Mouse (Mus musculus): ENCODE results near the gene Spata18. TPM values are rescaled to one million over a fixed set of nuclear protein-coding genes. Genes with fewer than 3 reads are reported as not detected.

Spata18 gene
- polyA plus RNA-seq (2014; fragmentation: Nextera tagmentation; extraction: Ambion mirVana), result 0.10 and 0.12 TPM in 2 replicates

- ATAC-seq (ENCODE audit: low FRiP score), result peak; percentile 23; the same call in 1 of the 2 replicates
- H3K27me3 ChIP-seq (ENCODE audit: control insufficient read depth, insufficient read depth, low read length), result peaks cover 55% of the 10 kb centered on the region
- WGBS, result under 1% methylated on average over 57 of the region's 57 CpGs
- DNase-seq (ENCODE audit: low spot score, missing footprints), result peak; percentile 96
- peaks cover 22% of the 10 kb centered on the region for H3K4me1 ChIP-seq (ENCODE audit: control insufficient read depth, insufficient read depth, low read length)
- H3K4me3 ChIP-seq (ENCODE audit: low read depth, low read length), result peak within 1 kb of the TSS; percentile 45
- H3K9me3 ChIP-seq (ENCODE audit: control insufficient read depth, low read length), result no peaks in the 10 kb centered on the region
- peak within 1 kb of the TSS; percentile 91 for H3K4me2 ChIP-seq
- no peaks in the 10 kb centered on the region for H3K36me3 ChIP-seq (ENCODE audit: control insufficient read depth, insufficient read depth, low read length)
- H3K9ac ChIP-seq (ENCODE audit: low read length), result peak within 1 kb of the TSS; percentile 36
- H3K27ac ChIP-seq (ENCODE audit: low read depth, low read length), result no peak within 1 kb of the TSS
These were observed at the start of gene Spata18 for GRCm38 (mm10) chr5:73651061-73651854. TSS of gene Spata18 (plus strand) at chr5:73651379.

GRCm38 (mm10) chr5:73602865-73603264, 48.3 kb upstream of the Spata18 start:
- H3K36me3 ChIP-seq (ENCODE audit: control insufficient read depth, insufficient read depth, low read length), result no peaks in the 10 kb centered on the region
- WGBS, result 82% methylated on average over 3 of the region's 3 CpGs

GRCm38 (mm10) chr5:73604542-73604941, 46.6 kb upstream of the Spata18 start:
- no peak for ATAC-seq (ENCODE audit: low FRiP score)
- Histone ChIP-seq H3K9me3 (ENCODE audit: control insufficient read depth, low read length) (no peaks in the 10 kb centered on the region), H3K4me1 (ENCODE audit: control insufficient read depth, insufficient read depth, low read length) (no peaks in the 10 kb centered on the region), H3K4me2 (no peak overlapping the region), H3K4me3 (ENCODE audit: low read depth, low read length) (no peak overlapping the region), H3K9ac (ENCODE audit: low read length) (no peak overlapping the region), H3K27ac (ENCODE audit: low read depth, low read length) (no peak overlapping the region), H3K36me3 (ENCODE audit: control insufficient read depth, insufficient read depth, low read length) (no peaks in the 10 kb centered on the region), H3K27me3 (ENCODE audit: control insufficient read depth, insufficient read depth, low read length) (no peaks in the 10 kb centered on the region)
- DNase-seq (ENCODE audit: low spot score, missing footprints), result no peak
- 87% methylated on average over 6 of the region's 6 CpGs for WGBS

More at GRCm38 (mm10) chr5:73602865-73603264, 48.3 kb upstream of the Spata18 start:
- no peak for ATAC-seq (ENCODE audit: low FRiP score)
- H3K27me3 ChIP-seq (ENCODE audit: control insufficient read depth, insufficient read depth, low read length), result no peaks in the 10 kb centered on the region
- no peak overlapping the region for H3K4me2 ChIP-seq
- H3K4me1 ChIP-seq (ENCODE audit: control insufficient read depth, insufficient read depth, low read length), result 0 out of 2 replicates have a peak, but pooled peaks cover 2% of the 10 kb centered on the region
- H3K9ac ChIP-seq (ENCODE audit: low read length), result no peak overlapping the region
- no peak overlapping the region for H3K27ac ChIP-seq (ENCODE audit: low read depth, low read length)
- no peak for DNase-seq (ENCODE audit: low spot score, missing footprints)
- no peaks in the 10 kb centered on the region for H3K9me3 ChIP-seq (ENCODE audit: control insufficient read depth, low read length)
- no peak overlapping the region for H3K4me3 ChIP-seq (ENCODE audit: low read depth, low read length)

DNA sequence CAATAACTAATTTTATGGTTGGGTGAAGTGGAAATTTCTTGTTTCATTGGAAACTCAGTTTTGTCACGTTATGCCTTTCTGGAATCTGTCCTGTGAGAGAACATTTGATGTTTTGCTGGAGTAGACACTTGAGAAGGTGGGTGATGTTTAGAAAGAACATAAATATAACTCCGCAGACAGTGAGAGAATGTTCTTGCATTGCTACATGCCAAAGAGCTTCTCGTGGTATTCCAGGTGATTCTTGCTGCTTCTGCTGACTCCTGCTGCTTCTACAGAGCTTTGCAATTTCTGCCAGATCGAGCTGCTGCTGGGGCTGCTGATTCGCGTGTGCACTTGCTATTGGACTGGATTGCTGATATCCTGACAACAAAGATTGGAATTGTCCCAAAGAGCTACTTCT, 46.2 kb upstream of the Spata18 start:
- no peak overlapping the region for H3K27ac ChIP-seq (ENCODE audit: low read depth, low read length)
- ATAC-seq (ENCODE audit: low FRiP score), result no peak
- no peaks in the 10 kb centered on the region for H3K36me3 ChIP-seq (ENCODE audit: control insufficient read depth, insufficient read depth, low read length)
- H3K27me3 ChIP-seq (ENCODE audit: control insufficient read depth, insufficient read depth, low read length), result no peaks in the 10 kb centered on the region
- no peaks in the 10 kb centered on the region for H3K9me3 ChIP-seq (ENCODE audit: control insufficient read depth, low read length)
- no peaks in the 10 kb centered on the region for H3K4me1 ChIP-seq (ENCODE audit: control insufficient read depth, insufficient read depth, low read length)
- no peak overlapping the region for H3K9ac ChIP-seq (ENCODE audit: low read length)
- 84% methylated on average over 6 of the region's 6 CpGs for WGBS
- H3K4me3 ChIP-seq (ENCODE audit: low read depth, low read length), result no peak overlapping the region
- no peak overlapping the region for H3K4me2 ChIP-seq
- DNase-seq (ENCODE audit: low spot score, missing footprints), result no peak

GRCm38 (mm10) chr5:73611071-73611470, 40.1 kb upstream of the Spata18 start:
- no peak for ATAC-seq (ENCODE audit: low FRiP score)
- H3K27ac ChIP-seq (ENCODE audit: low read depth, low read length), result no peak overlapping the region
- H3K9me3 ChIP-seq (ENCODE audit: control insufficient read depth, low read length), result 0 out of 2 replicates have a peak, but pooled peaks cover 3% of the 10 kb centered on the region
- no peak overlapping the region for H3K4me3 ChIP-seq (ENCODE audit: low read depth, low read length)
- H3K27me3 ChIP-seq (ENCODE audit: control insufficient read depth, insufficient read depth, low read length), result no peaks in the 10 kb centered on the region
- no peaks in the 10 kb centered on the region for H3K4me1 ChIP-seq (ENCODE audit: control insufficient read depth, insufficient read depth, low read length)
- DNase-seq (ENCODE audit: low spot score, missing footprints), result no peak
- H3K4me2 ChIP-seq, result no peak overlapping the region
- no peak overlapping the region for H3K9ac ChIP-seq (ENCODE audit: low read length)
- 97% methylated on average over 4 of the region's 4 CpGs for WGBS
- no peaks in the 10 kb centered on the region for H3K36me3 ChIP-seq (ENCODE audit: control insufficient read depth, insufficient read depth, low read length)

DNA sequence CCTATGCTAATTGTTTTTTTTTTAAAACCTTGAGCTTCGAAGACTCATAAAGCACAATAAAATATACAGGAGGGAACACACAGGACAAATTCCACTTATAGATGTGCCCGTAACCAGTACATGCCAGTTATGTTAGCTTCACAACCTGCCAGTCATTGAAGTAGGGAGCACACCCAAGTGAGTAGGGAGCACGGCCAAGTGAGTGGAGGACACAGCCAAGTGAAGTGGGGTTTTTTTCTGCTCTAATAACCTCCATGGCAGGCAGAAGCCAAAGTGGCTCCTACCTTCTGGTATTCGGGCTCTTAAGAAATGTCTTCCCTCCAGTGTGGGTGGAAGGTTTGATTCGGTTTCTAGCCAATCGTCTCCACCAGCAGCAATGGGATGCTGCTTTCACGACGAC, 37.9 kb upstream of the Spata18 start:
- no peak for ATAC-seq (ENCODE audit: low FRiP score)
- no peaks in the 10 kb centered on the region for H3K36me3 ChIP-seq (ENCODE audit: control insufficient read depth, insufficient read depth, low read length)
- 0 out of 2 replicates have a peak, but pooled peaks cover 3% of the 10 kb centered on the region for H3K9me3 ChIP-seq (ENCODE audit: control insufficient read depth, low read length)
- H3K4me1 ChIP-seq (ENCODE audit: control insufficient read depth, insufficient read depth, low read length), result no peaks in the 10 kb centered on the region
- no peak overlapping the region for H3K27ac ChIP-seq (ENCODE audit: low read depth, low read length)
- H3K4me2 ChIP-seq, result no peak overlapping the region
- no peak overlapping the region for H3K9ac ChIP-seq (ENCODE audit: low read length)
- H3K4me3 ChIP-seq (ENCODE audit: low read depth, low read length), result no peak overlapping the region
- WGBS, result 95% methylated on average over 8 of the region's 8 CpGs
- no peaks in the 10 kb centered on the region for H3K27me3 ChIP-seq (ENCODE audit: control insufficient read depth, insufficient read depth, low read length)
- no peak for DNase-seq (ENCODE audit: low spot score, missing footprints)

GRCm38 (mm10) chr5:73615211-73615610, 36.0 kb upstream of the Spata18 start:
- H3K4me3 ChIP-seq (ENCODE audit: low read depth, low read length), result no peak overlapping the region
- WGBS, result 87% methylated on average over 7 of the region's 7 CpGs
- DNase-seq (ENCODE audit: low spot score, missing footprints) (no peak), ATAC-seq (ENCODE audit: low FRiP score) (no peak)
- 0 out of 2 replicates have a peak, but pooled peaks cover 3% of the 10 kb centered on the region for H3K9me3 ChIP-seq (ENCODE audit: control insufficient read depth, low read length)
- no peak overlapping the region for H3K27ac ChIP-seq (ENCODE audit: low read depth, low read length)
- no peak overlapping the region for H3K4me2 ChIP-seq
- H3K9ac ChIP-seq (ENCODE audit: low read length), result no peak overlapping the region
- no peaks in the 10 kb centered on the region for H3K4me1 ChIP-seq (ENCODE audit: control insufficient read depth, insufficient read depth, low read length)
- no peaks in the 10 kb centered on the region for H3K36me3 ChIP-seq (ENCODE audit: control insufficient read depth, insufficient read depth, low read length)
- no peaks in the 10 kb centered on the region for H3K27me3 ChIP-seq (ENCODE audit: control insufficient read depth, insufficient read depth, low read length)

- H3K9ac ChIP-seq (ENCODE audit: low read length), result no peak overlapping the region
- ATAC-seq (ENCODE audit: low FRiP score) (no peak), DNase-seq (ENCODE audit: low spot score, missing footprints) (no peak)
- no peaks in the 10 kb centered on the region for H3K36me3 ChIP-seq (ENCODE audit: control insufficient read depth, insufficient read depth, low read length)
- H3K4me3 ChIP-seq (ENCODE audit: low read depth, low read length), result no peak overlapping the region
- 84% methylated on average over 1 of the region's 1 CpGs for WGBS
- H3K27me3 ChIP-seq (ENCODE audit: control insufficient read depth, insufficient read depth, low read length), result no peaks in the 10 kb centered on the region
- H3K4me1 ChIP-seq (ENCODE audit: control insufficient read depth, insufficient read depth, low read length), result no peaks in the 10 kb centered on the region
- no peaks in the 10 kb centered on the region for H3K9me3 ChIP-seq (ENCODE audit: control insufficient read depth, low read length)
- H3K4me2 ChIP-seq, result no peak overlapping the region
- H3K27ac ChIP-seq (ENCODE audit: low read depth, low read length), result no peak overlapping the region
These were observed 32.2 kb upstream of the Spata18 start for GRCm38 (mm10) chr5:73618969-73619368.

- H3K4me3 ChIP-seq (ENCODE audit: low read depth, low read length), result no peak overlapping the region
- H3K36me3 ChIP-seq (ENCODE audit: control insufficient read depth, insufficient read depth, low read length), result no peaks in the 10 kb centered on the region
- H3K9me3 ChIP-seq (ENCODE audit: control insufficient read depth, low read length), result no peaks in the 10 kb centered on the region
- 78% methylated on average over 1 of the region's 1 CpGs for WGBS
- H3K27me3 ChIP-seq (ENCODE audit: control insufficient read depth, insufficient read depth, low read length), result no peaks in the 10 kb centered on the region
- DNase-seq (ENCODE audit: low spot score, missing footprints), result no peak
- no peak overlapping the region for H3K27ac ChIP-seq (ENCODE audit: low read depth, low read length)
- no peak overlapping the region for H3K4me2 ChIP-seq
- H3K9ac ChIP-seq (ENCODE audit: low read length), result no peak overlapping the region
- no peak for ATAC-seq (ENCODE audit: low FRiP score)
- no peaks in the 10 kb centered on the region for H3K4me1 ChIP-seq (ENCODE audit: control insufficient read depth, insufficient read depth, low read length)
These were observed 25.7 kb upstream of the Spata18 start for GRCm38 (mm10) chr5:73625505-73625904.

All from midbrain, embryonic 11.5 days (tissue).